Mouse (Mus musculus) mouse embryonic stem cell (cell line): ENCODE measurements around the gene Dram2.
"Not testable (repeated sequence)": the region's sequence is repeated elsewhere in the genome, so short reads cannot be mapped to it uniquely, and the experiment has no call there.

Source experiments
- in situ Hi-C, 2 experiments: fragments of 300-500 bp; cut with MboI; formaldehyde crosslinking; loops; 1 replicate in 1 of 2; 3 replicates in 1 of 2; pipeline ENCODE4 v1.14.3; 2019 to 2020; ENCODE audit warnings: low sequenced_read_pairs in 2 of 2, low pct_unique_long_range_greater_than_20kb in 1 of 2, mixed read lengths in 1 of 2; ENCODE audit not compliant: unreplicated experiment in 1 of 2

The Dram2 gene

GRCm38 (mm10) chr3:106547171-106547923, at the start of gene Dram2, which contains the start of gene Cept1:
Dram2 (plus strand) TSS chr3:106547798.
Cept1 (minus strand) TSS chr3:106547802.
- in situ Hi-C loops: no loop called here

DNA sequence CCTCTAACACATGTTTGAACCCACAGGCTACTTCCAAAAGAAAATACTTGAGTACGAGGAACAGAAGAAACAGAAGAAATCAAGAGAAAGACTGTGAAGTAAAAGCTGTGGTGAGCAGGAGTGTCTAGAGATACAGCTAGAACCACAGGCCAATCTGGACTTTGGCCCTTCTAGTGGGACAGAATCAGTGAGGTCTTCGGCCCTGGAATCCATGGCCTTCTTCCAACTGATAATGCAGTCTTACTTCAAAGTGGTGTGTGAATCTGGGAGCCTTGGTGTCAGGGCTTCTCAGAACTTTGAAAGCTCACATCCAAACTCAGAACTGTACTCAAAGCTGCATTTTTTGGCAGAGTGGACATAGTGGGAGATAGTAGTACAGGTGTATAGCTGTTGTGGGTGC, 47.1 kb upstream of the Dram2 start:
- in situ Hi-C loops: no loop called here

- in situ Hi-C loops: no loop called here
These were observed 44.7 kb upstream of the Dram2 start for GRCm38 (mm10) chr3:106502892-106503291.

- in situ Hi-C loops: no loop called here
These were observed 36.9 kb upstream of the Dram2 start for GRCm38 (mm10) chr3:106510669-106511068.

- in situ Hi-C loops: no loop called here
These were observed 32.6 kb upstream of the Dram2 start for GRCm38 (mm10) chr3:106515016-106515415.

GRCm38 (mm10) chr3:106522730-106523129, 24.9 kb upstream of the Dram2 start:
- in situ Hi-C loops: no loop called here

GRCm38 (mm10) chr3:106526411-106526810, 21.2 kb upstream of the Dram2 start:
- in situ Hi-C loops: no loop called here

DNA sequence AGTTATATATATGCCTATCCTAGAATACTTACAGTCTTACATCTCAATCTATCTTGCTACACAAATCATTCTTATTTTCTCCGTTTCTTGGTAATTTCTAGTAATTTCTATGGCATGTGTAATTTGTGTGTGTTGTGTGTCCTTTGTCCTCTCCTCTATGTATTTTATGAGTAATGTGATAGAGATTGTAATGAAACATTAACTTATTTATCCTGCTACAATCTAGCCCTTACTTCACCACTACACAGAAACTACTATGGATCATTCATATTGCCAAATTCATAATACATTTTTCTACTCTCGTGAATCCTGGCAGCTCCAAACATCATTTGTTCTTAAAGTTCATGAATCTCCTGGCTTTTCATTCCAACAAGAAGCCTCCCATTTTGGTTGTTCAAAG, 19.6 kb upstream of the Dram2 start:
- in situ Hi-C loops: no loop called here

DNA sequence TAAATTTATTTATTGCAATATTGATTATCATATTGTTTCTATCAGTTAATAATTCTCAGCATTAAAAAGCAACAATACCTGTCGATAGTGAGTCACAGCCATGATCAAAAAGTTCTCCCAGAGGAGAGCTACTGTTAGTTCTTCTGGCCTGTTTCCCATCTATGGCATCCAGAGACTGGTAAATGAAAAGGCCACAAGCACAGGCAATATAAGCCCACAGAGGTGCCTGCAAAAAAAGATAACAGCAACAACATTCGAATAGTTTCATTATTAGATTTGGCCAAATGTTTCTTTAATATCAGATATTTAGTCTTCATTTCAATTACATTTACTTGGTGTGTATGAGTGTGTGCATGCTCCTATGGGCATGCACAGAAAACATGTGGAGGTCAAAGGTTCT, 14.3 kb upstream of the Dram2 start:
- in situ Hi-C loops: no loop called here

GRCm38 (mm10) chr3:106544721-106545316, 2.8 kb upstream of the Dram2 start:
- in situ Hi-C loops: no loop called here

GRCm38 (mm10) chr3:106547924-106548539, 434 bp downstream of the Dram2 start:
- in situ Hi-C loops: no loop called here

GRCm38 (mm10) chr3:106548971-106549370, 1.4 kb downstream of the Dram2 start:
- in situ Hi-C loops: no loop called here

DNA sequence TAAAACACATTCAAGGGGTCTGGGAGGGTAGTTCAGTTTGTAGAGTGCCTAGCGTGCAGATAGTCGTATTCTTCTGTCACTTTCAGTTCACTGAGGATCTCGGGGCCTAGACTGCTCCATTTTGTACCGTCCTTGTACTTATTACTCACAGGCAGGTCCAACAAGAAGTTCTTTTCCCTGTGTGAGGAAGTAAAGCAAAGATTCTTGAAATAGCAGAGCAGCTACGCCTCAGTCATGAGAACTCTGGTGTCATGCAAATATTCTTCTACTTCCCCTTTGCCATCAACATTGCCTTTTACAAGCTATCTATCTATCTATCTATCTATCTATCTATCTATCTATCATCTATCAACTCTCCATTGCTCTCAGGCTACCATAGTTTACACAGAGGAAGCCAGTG, 5.8 kb downstream of the Dram2 start:
- in situ Hi-C loops: no loop called here

- in situ Hi-C loops: no loop called here
These were observed 8.2 kb downstream of the Dram2 start for GRCm38 (mm10) chr3:106555743-106556250.

DNA sequence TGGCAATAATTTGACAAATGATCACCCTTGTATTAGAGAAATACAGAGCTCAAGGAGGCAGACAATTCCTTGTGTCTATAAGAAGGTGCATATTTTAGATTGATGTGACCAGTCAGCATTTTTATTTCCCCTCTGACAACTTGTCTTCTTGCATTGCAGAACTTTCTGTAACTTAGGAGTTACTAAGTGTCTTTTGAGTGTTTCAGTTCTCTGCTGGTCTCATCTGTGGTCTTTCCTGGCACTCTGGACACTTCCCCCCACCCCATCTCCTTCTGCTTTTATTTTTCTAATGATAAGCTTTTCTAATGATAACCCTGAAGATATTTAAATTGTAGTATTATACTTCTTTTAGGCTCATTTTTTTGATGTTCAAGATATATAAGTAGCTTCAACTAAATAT, 10.7 kb downstream of the Dram2 start:
- in situ Hi-C loops: no loop called here

DNA sequence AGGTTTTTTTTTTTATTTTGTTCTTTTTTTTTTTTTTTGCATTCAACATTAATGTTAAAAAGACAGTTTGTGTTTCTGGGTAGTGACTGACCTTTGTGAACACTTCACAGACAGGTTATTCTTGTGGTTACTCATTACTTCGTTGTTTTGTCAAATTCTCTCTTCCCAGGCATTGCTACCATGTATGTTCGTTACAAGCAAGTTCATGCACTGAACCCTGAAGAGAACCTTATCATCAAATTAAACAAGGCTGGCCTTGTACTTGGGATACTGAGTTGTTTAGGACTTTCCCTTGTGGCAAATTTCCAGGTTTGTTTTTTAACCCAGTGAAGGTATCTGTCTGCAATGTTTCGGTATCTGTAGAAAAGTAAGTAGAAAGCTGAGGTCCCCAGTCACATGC, 18.3 kb downstream of the Dram2 start:
- in situ Hi-C loops: no loop called here

- in situ Hi-C loops: no loop called here
These were observed 25.6 kb downstream of the Dram2 start for GRCm38 (mm10) chr3:106573191-106573590.

GRCm38 (mm10) chr3:106579296-106579695, 31.7 kb downstream of the Dram2 start:
- in situ Hi-C loops: no loop called here

- in situ Hi-C loops: not testable (repeated sequence)
These were observed 46.0 kb downstream of the Dram2 start for GRCm38 (mm10) chr3:106593631-106594030.

GRCm38 (mm10) chr3:106618103-106618502, 70.5 kb downstream of the Dram2 start:
- in situ Hi-C loops: no loop called here
